Mouse (Mus musculus): Measurements from ENCODE around the gene Serpinb3d.
"Not testable (repeated sequence)": the region's sequence is repeated elsewhere in the genome, so short reads cannot be mapped to it uniquely, and the experiment has no call there.

Gene Serpinb3d

GRCm38 (mm10) chr1:107083406-107083805, at the start of gene Serpinb3d:
Gene Serpinb3d, minus strand, starts transcription at chr1:107083506.
- DNase-seq (ENCODE audit: extremely low read depth, low read depth), result no peak

- DNase-seq (ENCODE audit: extremely low read depth, low read depth), result peak; percentile 4
These were observed 44.1 kb upstream of the Serpinb3d start for GRCm38 (mm10) chr1:107127453-107127852.

- DNase-seq (ENCODE audit: extremely low read depth, low read depth), result no peak
These were observed 15.1 kb upstream of the Serpinb3d start for GRCm38 (mm10) chr1:107098417-107098816.

GRCm38 (mm10) chr1:107052203-107052602, 31.1 kb downstream of the Serpinb3d start, which contains the start of gene Serpinb3a:
Gene Serpinb3a, minus strand, starts transcription at chr1:107052303.
- DNase-seq (ENCODE audit: extremely low read depth, low read depth), result no peak

- DNase-seq (ENCODE audit: extremely low read depth, low read depth), result not testable (repeated sequence)
These were observed 49.1 kb downstream of the Serpinb3d start for GRCm38 (mm10) chr1:107034236-107034635.

All from MEL-GATA-1-ER (cell line).